Mouse (Mus musculus): ENCODE measurements around the gene Ublcp1.

DNA sequence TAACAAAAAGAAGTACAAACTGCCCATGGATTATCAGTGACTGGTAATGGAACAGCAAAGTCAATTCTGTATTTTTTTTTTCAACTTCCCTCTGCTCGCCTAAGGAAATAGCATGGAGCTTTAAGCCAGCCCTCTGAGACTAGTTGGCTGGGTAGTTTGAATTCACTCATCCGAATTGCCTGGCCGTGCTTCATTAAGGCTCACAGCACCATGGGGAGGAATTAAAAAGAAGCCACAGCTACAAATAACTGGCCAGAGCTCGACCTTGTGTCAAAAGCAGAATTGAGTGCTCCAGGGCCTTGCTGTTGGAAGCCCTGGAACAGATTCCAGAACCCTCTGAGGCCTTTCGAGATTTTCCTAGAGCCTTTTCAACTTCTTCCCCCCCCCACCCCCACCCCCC is 61.7 kb downstream of the Ublcp1 start:
- no peak for TF ChIP-seq CTCF (IDR thresholded peaks at IDR 0.05; ENCODE audit: low read depth)
- TF ChIP-seq EP300 (IDR thresholded peaks at IDR 0.05; ENCODE audit: low read depth) = no peak
